12 mouse cellular contexts compared by ENCODE assay signal in genomic region chr8:121213236-121213635, GRCm38 (mm10).
DNase-seq lines count a peak whose midpoint lies in the region; ATAC-seq and TF ChIP-seq lines count a peak whose summit lies in the region.
"Had no signal": no experiment of that assay in that cellular context is flagged by ENCODE, and none has a peak within 500 bp of the region (broad histone marks: within the 10 kb centered on the region; RNA-seq: fewer than 3 reads in every experiment).

No protein-coding gene starts in this region.

- H3K36me3 ChIP-seq in hindbrain, postnatal 0 days (ENCODE audit: insufficient read depth, low read length) = no peaks in the 10 kb centered on the region
- no peaks in the 10 kb centered on the region for H3K36me3 ChIP-seq in hindbrain, embryonic 10.5 days
- no peaks in the 10 kb centered on the region for H3K36me3 ChIP-seq in embryonic facial prominence, embryonic 12.5 days
- H3K36me3 ChIP-seq: embryonic facial prominence, embryonic 15.5 days; kidney, embryonic 15.5 days; limb, embryonic 15.5 days had no signal

- no peak overlapping the region for H3K4me2 ChIP-seq in hindbrain, postnatal 0 days (ENCODE audit: low read depth, low read length)
- no peak overlapping the region for H3K4me2 ChIP-seq in embryonic facial prominence, embryonic 12.5 days (replicated peaks)
- H3K4me2 ChIP-seq: embryonic facial prominence, embryonic 15.5 days; heart, embryonic 11.5 days; kidney, embryonic 15.5 days; limb, embryonic 15.5 days had no signal

- ATAC-seq in hindbrain, postnatal 0 days = no peak
- no peak for ATAC-seq in embryonic facial prominence, embryonic 12.5 days (ENCODE audit: insufficient number of reproducible peaks, insufficient read depth, low FRiP score, low TSS enrichment)
- ATAC-seq in monocyte, adult 5-6 weeks (replicated peaks; ENCODE audit: insufficient number of reproducible peaks, low FRiP score, low TSS enrichment, poor library complexity, severe bottlenecking) = no peak

- H3K9me3 ChIP-seq in hindbrain, postnatal 0 days (ENCODE audit: low read length) = no peaks in the 10 kb centered on the region
- H3K9me3 ChIP-seq in hindbrain, embryonic 10.5 days = peaks cover 8% of the 10 kb centered on the region
- peaks cover 7% of the 10 kb centered on the region; the same call in 1 of the 2 replicates for H3K9me3 ChIP-seq in embryonic facial prominence, embryonic 12.5 days
- H3K9me3 ChIP-seq: embryonic facial prominence, embryonic 15.5 days; limb, embryonic 15.5 days had no signal

- peak; percentile 73 for TF ChIP-seq CTCF in hindbrain, postnatal 0 days (IDR thresholded peaks at IDR 0.05; ENCODE audit: low read depth)

- no peak overlapping the region for H3K27ac ChIP-seq in hindbrain, postnatal 0 days
- H3K27ac ChIP-seq in hindbrain, embryonic 10.5 days = no peak overlapping the region
- peak overlapping the region; percentile 37; the same call in 1 of the 2 replicates for H3K27ac ChIP-seq in embryonic facial prominence, embryonic 12.5 days
- H3K27ac ChIP-seq: embryonic facial prominence, embryonic 15.5 days; kidney, embryonic 15.5 days; limb, embryonic 15.5 days had no signal

- H3K4me3 ChIP-seq in hindbrain, postnatal 0 days (ENCODE audit: low read length) = no peak overlapping the region
- H3K4me3 ChIP-seq in hindbrain, embryonic 10.5 days = no peak overlapping the region
- no peak overlapping the region for H3K4me3 ChIP-seq in embryonic facial prominence, embryonic 12.5 days
- H3K4me3 ChIP-seq: embryonic facial prominence, embryonic 15.5 days; kidney, embryonic 15.5 days; limb, embryonic 15.5 days had no signal

- 48% methylated on average over 15 of the region's 15 CpGs for WGBS in hindbrain, postnatal 0 days
- WGBS in hindbrain, embryonic 10.5 days = 55% methylated on average over 15 of the region's 15 CpGs
- 38% methylated on average over 15 of the region's 15 CpGs for WGBS in embryonic facial prominence, embryonic 12.5 days

- no peak overlapping the region for H3K9ac ChIP-seq in hindbrain, postnatal 0 days (replicated peaks; ENCODE audit: low read length)
- H3K9ac ChIP-seq in embryonic facial prominence, embryonic 12.5 days = no peak overlapping the region
- H3K9ac ChIP-seq: embryonic facial prominence, embryonic 15.5 days; kidney, embryonic 15.5 days; limb, embryonic 15.5 days had no signal

- DNase-seq in hindbrain, postnatal 0 days (ENCODE audit: low spot score) = peak; percentile 39
- no peak for DNase-seq in hindbrain, embryonic 10.5 days (ENCODE audit: low spot score)
- DNase-seq in thymus, postnatal 4 days = peak; percentile 20
- no peak for DNase-seq in thymus, postnatal 25 days
- DNase-seq in MN1 (ENCODE audit: low spot score) = no peak
- DNase-seq in frontal cortex, postnatal 10 days (ENCODE audit: low spot score in 2 of 2) = no peak

- H3K4me1 ChIP-seq in hindbrain, postnatal 0 days (ENCODE audit: insufficient read depth, low read length) = 0 out of 2 replicates have a peak, but pooled peaks cover 4% of the 10 kb centered on the region
- H3K4me1 ChIP-seq in hindbrain, embryonic 10.5 days (replicated peaks) = peaks cover 17% of the 10 kb centered on the region
- H3K4me1 ChIP-seq in embryonic facial prominence, embryonic 12.5 days = peaks cover 6% of the 10 kb centered on the region; the same call in 1 of the 2 replicates
- H3K4me1 ChIP-seq: embryonic facial prominence, embryonic 15.5 days had no signal

- no peaks in the 10 kb centered on the region for H3K27me3 ChIP-seq in hindbrain, postnatal 0 days (ENCODE audit: insufficient read depth, low read length)
- peaks cover 15% of the 10 kb centered on the region; the same call in 1 of the 2 replicates for H3K27me3 ChIP-seq in hindbrain, embryonic 10.5 days (ENCODE audit: insufficient read depth, poor library complexity, severe bottlenecking)
- H3K27me3 ChIP-seq in embryonic facial prominence, embryonic 12.5 days = no peaks in the 10 kb centered on the region
- H3K27me3 ChIP-seq: embryonic facial prominence, embryonic 15.5 days; kidney, embryonic 15.5 days; limb, embryonic 15.5 days had no signal

Comparison
In these comparisons a context has a peak if more than half of its experiments do, and no peak if none do; other contexts are left out.
1. DNase-seq: peak in hindbrain, postnatal 0 days (single experiment) and thymus, postnatal 4 days (single experiment); none in hindbrain, embryonic 10.5 days (single experiment), thymus, postnatal 25 days (single experiment), MN1 (single experiment) and frontal cortex, postnatal 10 days (0 of 2).